Mouse (Mus musculus) neural tube, embryonic 15.5 days (tissue): ENCODE measurements around the gene Tenm3. TPM values are rescaled to one million over a fixed set of nuclear protein-coding genes. Genes with fewer than 3 reads are reported as not detected.

ENCODE experiments used
- ATAC-seq: fragments of 200-750 bp; cut with Nextera tagmentation; 2 replicates; pipeline ENCODE4 v1.8.0; 2017; ENCODE audit warnings: mild to moderate bottlenecking, moderate TSS enrichment, moderate library complexity; ENCODE audit not compliant: low FRiP score
- H3K27ac ChIP-seq: fragments of 300-500 bp; sonication (generic); replicated peaks from 2 replicates; pipeline ENCODE4 v1.5.1; 2015; ENCODE audit warnings: mild to moderate bottlenecking, inconsistent platforms
- H3K27me3 ChIP-seq: fragments of 300-500 bp; sonication (generic); replicated peaks from 2 replicates; pipeline ENCODE4 v1.6.1; 2015; ENCODE audit warnings: inconsistent platforms
- H3K36me3 ChIP-seq: fragments of 300-500 bp; sonication (generic); 2 replicates; pipeline ENCODE4 v1.6.1; 2015; ENCODE audit warnings: inconsistent platforms
- H3K4me1 ChIP-seq: fragments of 300-500 bp; sonication (generic); 2 replicates; pipeline ENCODE4 v1.6.1; 2015; ENCODE audit warnings: inconsistent platforms
- H3K4me2 ChIP-seq: fragments of 300-500 bp; sonication (generic); 2 replicates; pipeline ENCODE4 v1.6.1; 2015; ENCODE audit warnings: inconsistent platforms, mild to moderate bottlenecking, moderate library complexity
- H3K4me3 ChIP-seq: fragments of 300-500 bp; sonication (generic); replicated peaks from 2 replicates; pipeline ENCODE4 v1.5.1; 2015; ENCODE audit warnings: mild to moderate bottlenecking, inconsistent platforms
- H3K9ac ChIP-seq: fragments of 300-500 bp; sonication (generic); replicated peaks from 2 replicates; pipeline ENCODE4 v1.6.1; 2015; ENCODE audit warnings: mild to moderate bottlenecking, inconsistent platforms
- H3K9me3 ChIP-seq: fragments of 300-500 bp; sonication (generic); replicated peaks from 2 replicates; pipeline ENCODE4 v1.6.1; 2016; ENCODE audit warnings: inconsistent platforms
- WGBS: fragments of 180-500 bp; shearing (Covaris S2); methylation state at CpG from one replicate; pipeline ENCODE4 v1.1.7; 2015; ENCODE audit warnings: mixed read lengths; 5-methylcytosine and 5-hydroxymethylcytosine counted together
- polyA plus RNA-seq: library from polyadenylated mRNA; unstranded; fragments of >200 nt; fragmentation: Nextera tagmentation; extraction: Ambion mirVana; gene quantifications from 2 replicates; pipeline ENCODE4 v1.2.1, GENCODE M21; 2015

Gene Tenm3
- polyA plus RNA-seq, 1 experiment from 2014 or later: 37.7 TPM

GRCm38 (mm10) chr8:48733731-48734130 lies 110.0 kb downstream of the Tenm3 start:
- Histone ChIP-seq H3K36me3 (no peaks in the 10 kb centered on the region), H3K27ac (no peak overlapping the region), H3K4me1 (0 out of 2 replicates have a peak, but pooled peaks cover 6% of the 10 kb centered on the region), H3K9ac (no peak overlapping the region), H3K9me3 (no peaks in the 10 kb centered on the region), H3K4me3 (no peak overlapping the region), H3K4me2 (no peak overlapping the region), H3K27me3 (no peaks in the 10 kb centered on the region)
- WGBS: 78% methylated on average over 10 of the region's 10 CpGs
- no peak for ATAC-seq

GRCm38 (mm10) chr8:48733057-48733456 lies 110.7 kb downstream of the Tenm3 start:
- no peak for ATAC-seq
- Histone ChIP-seq H3K4me2 (no peak overlapping the region), H3K4me3 (no peak overlapping the region), H3K27me3 (no peaks in the 10 kb centered on the region), H3K9ac (no peak overlapping the region), H3K9me3 (no peaks in the 10 kb centered on the region), H3K4me1 (0 out of 2 replicates have a peak, but pooled peaks cover 6% of the 10 kb centered on the region), H3K27ac (no peak overlapping the region), H3K36me3 (no peaks in the 10 kb centered on the region)
- WGBS: 73% methylated on average over 4 of the region's 4 CpGs

- Histone ChIP-seq H3K27me3 (no peaks in the 10 kb centered on the region), H3K4me3 (no peak overlapping the region), H3K4me1 (no peaks in the 10 kb centered on the region), H3K9me3 (no peaks in the 10 kb centered on the region), H3K9ac (no peak overlapping the region), H3K36me3 (no peaks in the 10 kb centered on the region), H3K4me2 (no peak overlapping the region), H3K27ac (no peak overlapping the region)
- WGBS: 68% methylated on average over 6 of the region's 6 CpGs
- no peak for ATAC-seq
Measured at GRCm38 (mm10) chr8:48730701-48731100, 113.0 kb downstream of the Tenm3 start.

GRCm38 (mm10) chr8:48728833-48729690 lies 114.7 kb downstream of the Tenm3 start:
- no peak overlapping the region for H3K9ac ChIP-seq
- H3K27me3 ChIP-seq: no peaks in the 10 kb centered on the region
- H3K4me3 ChIP-seq: no peak overlapping the region
- no peaks in the 10 kb centered on the region for H3K4me1 ChIP-seq
- H3K4me2 ChIP-seq: no peak overlapping the region
- 87% methylated on average over 21 of the region's 21 CpGs for WGBS
- no peaks in the 10 kb centered on the region for H3K9me3 ChIP-seq
- H3K27ac ChIP-seq: no peak overlapping the region
- ATAC-seq: no peak
- H3K36me3 ChIP-seq: no peaks in the 10 kb centered on the region

GRCm38 (mm10) chr8:48728006-48728405 lies 115.7 kb downstream of the Tenm3 start:
- H3K4me1 ChIP-seq: peaks cover 1% of the 10 kb centered on the region; the same call in 1 of the 2 replicates
- H3K4me3 ChIP-seq: no peak overlapping the region
- no peaks in the 10 kb centered on the region for H3K27me3 ChIP-seq
- no peak overlapping the region for H3K27ac ChIP-seq
- no peak overlapping the region for H3K9ac ChIP-seq
- 94% methylated on average over 6 of the region's 6 CpGs for WGBS
- ATAC-seq: no peak
- H3K36me3 ChIP-seq: no peaks in the 10 kb centered on the region
- no peak overlapping the region for H3K4me2 ChIP-seq
- no peaks in the 10 kb centered on the region for H3K9me3 ChIP-seq

DNA sequence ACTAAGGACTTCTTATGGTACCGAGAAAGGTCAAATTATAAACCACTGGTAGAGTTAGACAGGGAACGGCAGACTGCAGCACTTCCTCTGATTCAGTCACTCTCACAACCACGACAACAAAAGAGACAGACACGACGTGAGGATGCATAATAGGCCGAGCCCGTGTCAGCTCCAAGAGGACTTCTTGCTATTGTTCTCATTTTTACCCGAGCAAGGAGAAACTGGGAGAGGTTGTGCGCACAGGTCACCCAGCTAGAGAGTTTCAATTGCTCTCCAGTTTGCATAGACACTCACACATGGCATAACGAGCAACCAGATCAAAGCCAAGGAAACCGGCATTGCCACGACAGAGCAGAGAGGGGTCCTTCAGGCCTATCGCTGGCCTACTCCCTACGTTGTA lies 121.0 kb downstream of the Tenm3 start:
- Histone ChIP-seq H3K27ac (no peak overlapping the region), H3K27me3 (no peaks in the 10 kb centered on the region), H3K36me3 (no peaks in the 10 kb centered on the region), H3K9me3 (no peaks in the 10 kb centered on the region), H3K4me1 (peaks cover 5% of the 10 kb centered on the region; the same call in 1 of the 2 replicates), H3K9ac (no peak overlapping the region), H3K4me2 (no peak overlapping the region), H3K4me3 (no peak overlapping the region)
- ATAC-seq: no peak
- 29% methylated on average over 14 of the region's 14 CpGs for WGBS

GRCm38 (mm10) chr8:48722318-48722717 lies 121.4 kb downstream of the Tenm3 start:
- Histone ChIP-seq H3K4me1 (peaks cover 5% of the 10 kb centered on the region; the same call in 1 of the 2 replicates), H3K4me3 (no peak overlapping the region), H3K9me3 (no peaks in the 10 kb centered on the region), H3K27me3 (no peaks in the 10 kb centered on the region), H3K4me2 (no peak overlapping the region), H3K27ac (no peak overlapping the region), H3K9ac (no peak overlapping the region), H3K36me3 (no peaks in the 10 kb centered on the region)
- ATAC-seq: no peak
- WGBS: 87% methylated on average over 7 of the region's 7 CpGs

DNA sequence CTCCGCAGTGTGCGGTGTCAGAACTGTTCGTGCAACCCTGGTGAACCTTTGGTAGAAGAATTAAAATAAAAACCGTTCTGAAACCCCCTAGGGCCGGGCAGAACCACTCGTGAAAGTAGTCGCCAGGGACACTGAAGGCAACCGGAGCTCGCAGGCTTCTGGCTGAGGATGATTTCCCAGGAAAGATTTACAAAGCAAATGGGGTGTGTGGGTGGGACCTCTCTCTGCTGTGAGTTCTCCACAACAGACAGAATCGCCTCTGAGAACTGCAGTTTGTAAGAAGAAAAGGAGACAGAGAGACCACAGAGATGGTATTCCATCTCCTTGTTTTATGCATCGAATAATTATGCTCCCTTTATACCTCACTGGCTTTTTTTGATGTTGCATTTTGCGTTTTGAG lies 122.4 kb downstream of the Tenm3 start:
- Histone ChIP-seq H3K4me2 (no peak overlapping the region), H3K36me3 (no peaks in the 10 kb centered on the region), H3K27me3 (no peaks in the 10 kb centered on the region), H3K9me3 (no peaks in the 10 kb centered on the region), H3K4me1 (peaks cover 5% of the 10 kb centered on the region; the same call in 1 of the 2 replicates), H3K9ac (no peak overlapping the region), H3K27ac (no peak overlapping the region), H3K4me3 (no peak overlapping the region)
- WGBS: 92% methylated on average over 12 of the region's 12 CpGs
- no peak for ATAC-seq

DNA sequence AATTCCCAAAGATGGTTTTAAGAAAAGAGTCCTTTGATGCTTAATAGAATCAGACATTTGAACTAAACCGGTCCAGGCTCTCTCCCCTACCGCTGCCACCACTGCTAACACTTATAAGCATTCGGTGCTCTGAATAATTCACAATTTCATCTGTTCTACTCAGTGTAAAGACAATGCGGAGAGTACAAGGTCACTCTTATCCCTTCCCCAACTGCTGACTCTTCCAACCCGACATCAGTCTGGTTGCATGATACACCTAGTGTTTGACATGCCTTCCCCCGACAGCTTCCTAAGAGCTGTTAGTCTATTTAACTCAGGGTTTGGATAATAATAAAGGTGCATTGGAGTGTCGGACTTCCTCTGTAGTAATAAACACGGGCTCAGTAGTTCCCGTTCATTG lies 128.1 kb downstream of the Tenm3 start:
- Histone ChIP-seq H3K27ac (no peak overlapping the region), H3K4me1 (no peaks in the 10 kb centered on the region), H3K4me3 (no peak overlapping the region), H3K9ac (no peak overlapping the region), H3K27me3 (no peaks in the 10 kb centered on the region), H3K36me3 (no peaks in the 10 kb centered on the region), H3K4me2 (no peak overlapping the region), H3K9me3 (0 out of 2 replicates have a peak, but pooled peaks cover 3% of the 10 kb centered on the region)
- WGBS: 82% methylated on average over 9 of the region's 9 CpGs
- ATAC-seq: no peak

DNA sequence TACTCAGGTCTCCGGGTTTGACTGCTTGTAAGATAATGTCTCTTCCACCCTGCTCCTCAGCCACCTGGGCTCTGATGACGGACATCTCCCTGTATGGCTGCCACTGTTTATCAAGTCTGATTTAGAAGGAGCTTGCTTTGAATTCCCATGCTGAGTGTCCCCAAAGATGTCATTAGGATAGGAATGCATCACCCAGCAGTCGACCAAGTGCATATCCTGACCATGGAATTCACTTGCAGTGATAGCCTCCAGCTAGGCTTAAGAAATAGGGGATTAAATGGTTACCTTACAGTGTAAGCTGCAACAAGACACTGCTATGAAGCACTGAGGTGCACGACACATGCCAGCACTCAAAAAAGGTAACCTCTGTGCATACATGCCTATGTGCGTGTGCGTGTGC lies 137.1 kb downstream of the Tenm3 start:
- no peaks in the 10 kb centered on the region for H3K27me3 ChIP-seq
- ATAC-seq: no peak

GRCm38 (mm10) chr8:48704885-48705515 lies 138.8 kb downstream of the Tenm3 start:
- no peaks in the 10 kb centered on the region for H3K9me3 ChIP-seq
- H3K27me3 ChIP-seq: no peaks in the 10 kb centered on the region
- no peak for ATAC-seq
- no peak overlapping the region for H3K4me2 ChIP-seq
- H3K36me3 ChIP-seq: no peaks in the 10 kb centered on the region
- H3K4me1 ChIP-seq: peaks cover 10% of the 10 kb centered on the region
- H3K27ac ChIP-seq: no peak overlapping the region
- WGBS: 81% methylated on average over 10 of the region's 10 CpGs
- no peak overlapping the region for H3K4me3 ChIP-seq
- no peak overlapping the region for H3K9ac ChIP-seq

More for the DNA sequence above, 137.1 kb downstream of the Tenm3 start:
- Histone ChIP-seq H3K27ac (no peak overlapping the region), H3K4me2 (no peak overlapping the region), H3K9ac (no peak overlapping the region), H3K4me3 (no peak overlapping the region), H3K36me3 (no peaks in the 10 kb centered on the region), H3K9me3 (0 out of 2 replicates have a peak, but pooled peaks cover 3% of the 10 kb centered on the region), H3K4me1 (peaks cover 10% of the 10 kb centered on the region)
- WGBS: 92% methylated on average over 6 of the region's 6 CpGs

DNA sequence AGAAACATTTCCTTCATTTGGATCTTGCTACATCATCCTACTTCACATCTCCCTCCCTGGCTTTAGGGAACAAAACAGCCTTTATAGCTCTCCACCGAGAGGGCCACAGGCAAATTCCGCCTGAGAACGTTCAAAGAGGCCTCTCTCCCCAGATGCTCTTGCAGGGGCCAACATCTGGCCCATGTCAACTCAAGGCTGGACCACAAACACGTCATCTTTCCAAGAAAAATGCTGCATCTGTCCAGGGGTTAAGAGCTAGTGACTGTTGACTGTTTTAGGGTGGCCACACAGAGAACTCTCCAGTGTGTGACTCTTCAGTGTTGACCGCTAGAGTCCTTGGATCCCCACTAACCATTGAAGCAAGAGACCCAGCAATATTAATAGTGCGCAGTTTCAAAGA lies 139.3 kb downstream of the Tenm3 start:
- Histone ChIP-seq H3K4me2 (no peak overlapping the region), H3K36me3 (no peaks in the 10 kb centered on the region), H3K27me3 (no peaks in the 10 kb centered on the region), H3K9ac (no peak overlapping the region), H3K4me3 (no peak overlapping the region), H3K27ac (no peak overlapping the region), H3K4me1 (peaks cover 10% of the 10 kb centered on the region), H3K9me3 (no peaks in the 10 kb centered on the region)
- WGBS: 72% methylated on average over 6 of the region's 6 CpGs
- no peak for ATAC-seq
